Mouse (Mus musculus): ENCODE results near the gene Pcyt1a.

DNA sequence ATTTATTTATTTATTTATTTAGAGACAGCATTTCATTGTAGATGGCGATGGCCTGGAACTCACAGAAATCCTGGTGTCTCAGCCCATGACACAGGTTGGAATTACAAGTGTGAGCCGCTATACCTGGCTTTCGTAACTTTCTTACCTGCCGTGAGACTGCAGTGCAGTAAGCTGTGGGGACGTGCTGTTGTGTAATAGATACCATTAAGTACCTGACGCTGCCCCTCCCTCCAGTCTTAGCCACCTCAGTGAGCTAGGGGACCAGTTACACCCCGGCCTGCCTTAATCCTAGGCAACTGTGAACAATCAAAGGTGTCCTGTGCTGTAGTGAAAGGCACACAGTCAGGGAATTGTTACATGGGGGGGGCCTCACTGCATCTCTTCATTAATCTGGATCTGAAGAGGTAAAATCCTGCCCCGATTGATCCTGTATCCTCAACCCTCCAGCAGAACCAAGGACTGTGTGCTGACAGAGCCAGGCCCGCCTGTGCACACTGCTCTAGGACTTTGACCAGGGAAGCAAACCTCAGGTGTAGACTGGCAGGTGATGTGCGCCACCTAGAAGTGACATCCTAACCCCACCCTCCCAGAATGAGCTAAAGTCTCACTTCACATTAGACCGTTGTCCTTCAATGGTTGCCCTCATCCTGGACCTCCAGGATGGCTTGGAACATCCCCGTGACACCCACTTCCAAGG lies 87.2 kb downstream of the Pcyt1a start:
- no peak for TF ChIP-seq CTCF (IDR thresholded peaks at IDR 0.05; ENCODE audit: control insufficient read depth, insufficient read depth, insufficient read length)
- no peak for TF ChIP-seq USF1 (IDR thresholded peaks at IDR 0.05; ENCODE audit: low read depth)
- no peak for TF ChIP-seq MAX (IDR thresholded peaks at IDR 0.05)
- TF ChIP-seq MYOD1 (IDR thresholded peaks at IDR 0.05; ENCODE audit: control insufficient read depth, insufficient read length, low read depth), result no peak

All from C2C12 (cell line).